Mouse (Mus musculus) natural killer cell, adult 2 months (primary cell): ENCODE data around the gene Cyp4x1.
"Not testable (repeated sequence)": the region's sequence is repeated elsewhere in the genome, so short reads cannot be mapped to it uniquely, and the experiment has no call there.

Experiments
- DNase-seq, 2 experiments: peaks; one replicate each; pipeline ENCODE4 v3.0.0; 2022; ENCODE audit warnings: low spot score in 2 of 2

The Cyp4x1 gene

GRCm38 (mm10) chr4:115133621-115134295, at the start of gene Cyp4x1:
Gene Cyp4x1, minus strand, starts transcription at chr4:115134281.
- no peak for DNase-seq

GRCm38 (mm10) chr4:115176201-115176600, 42.1 kb upstream of the Cyp4x1 start:
- not testable (repeated sequence) for DNase-seq

GRCm38 (mm10) chr4:115174694-115175353, 40.7 kb upstream of the Cyp4x1 start:
- DNase-seq, result no peak

DNA sequence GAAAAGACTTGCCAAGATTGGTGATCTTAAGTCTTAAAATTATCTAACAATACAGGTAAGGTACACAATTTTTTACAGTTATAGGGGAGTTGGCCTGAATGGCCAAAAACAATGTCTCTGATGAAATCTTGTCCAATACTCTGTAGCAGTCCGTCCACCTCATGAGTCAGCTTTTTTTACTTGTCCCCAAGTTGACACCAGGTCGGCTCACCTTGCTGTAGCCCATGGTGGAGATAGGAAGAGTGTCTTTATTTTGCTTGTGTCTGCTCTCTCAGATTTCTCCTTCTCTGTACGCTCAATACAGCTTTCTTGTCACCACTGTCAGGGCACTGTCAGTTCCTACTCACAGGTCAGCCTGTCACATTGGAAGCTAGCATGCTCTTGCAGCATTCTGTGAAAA, 24.9 kb upstream of the Cyp4x1 start:
- DNase-seq, result not testable (repeated sequence)

- DNase-seq, result no peak
These were observed 20.6 kb upstream of the Cyp4x1 start for GRCm38 (mm10) chr4:115154723-115155122.

GRCm38 (mm10) chr4:115134296-115134630, 182 bp upstream of the Cyp4x1 start:
- DNase-seq, result no peak

DNA sequence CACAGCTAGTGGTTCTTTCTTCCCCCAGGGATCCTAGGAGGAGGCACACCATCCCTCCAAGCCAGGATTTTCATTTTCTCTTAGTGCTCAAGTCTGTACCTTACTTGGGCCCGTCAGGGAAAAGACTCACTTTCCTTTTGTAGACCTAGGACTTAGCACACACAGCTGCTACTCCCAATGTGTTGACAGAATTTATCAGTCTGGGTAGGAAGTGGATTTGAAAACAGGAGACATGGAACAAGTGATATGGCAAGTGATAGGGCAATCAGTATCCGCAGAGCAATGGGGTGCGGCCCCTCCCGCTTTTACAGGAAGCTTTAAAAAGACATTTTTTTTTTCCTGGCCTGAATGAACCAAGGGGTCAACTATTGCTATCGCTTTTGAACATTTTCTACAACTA, 996 bp downstream of the Cyp4x1 start:
- DNase-seq, result no peak

DNA sequence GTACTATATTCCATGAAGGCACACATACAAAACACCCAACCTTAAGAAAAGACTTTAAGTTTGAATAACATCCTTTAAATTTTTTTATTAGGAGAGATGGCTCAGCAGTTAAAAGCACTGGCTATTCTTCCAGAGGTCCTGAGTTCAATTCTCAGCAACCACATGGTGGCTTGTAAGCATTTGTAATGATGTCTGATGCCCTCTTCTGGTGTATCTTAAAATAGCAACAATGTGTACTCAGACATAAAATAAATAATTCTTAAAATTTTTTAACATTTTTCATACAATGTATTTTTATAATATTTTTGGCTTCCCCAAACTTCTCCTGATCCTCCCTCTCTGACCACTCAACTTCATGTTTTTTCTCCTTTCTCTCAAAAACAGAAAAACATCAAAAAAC, 9.4 kb downstream of the Cyp4x1 start:
- no peak for DNase-seq

GRCm38 (mm10) chr4:115123507-115123906, 10.6 kb downstream of the Cyp4x1 start:
- no peak for DNase-seq

GRCm38 (mm10) chr4:115121608-115122007, 12.5 kb downstream of the Cyp4x1 start:
- DNase-seq, result no peak

DNA sequence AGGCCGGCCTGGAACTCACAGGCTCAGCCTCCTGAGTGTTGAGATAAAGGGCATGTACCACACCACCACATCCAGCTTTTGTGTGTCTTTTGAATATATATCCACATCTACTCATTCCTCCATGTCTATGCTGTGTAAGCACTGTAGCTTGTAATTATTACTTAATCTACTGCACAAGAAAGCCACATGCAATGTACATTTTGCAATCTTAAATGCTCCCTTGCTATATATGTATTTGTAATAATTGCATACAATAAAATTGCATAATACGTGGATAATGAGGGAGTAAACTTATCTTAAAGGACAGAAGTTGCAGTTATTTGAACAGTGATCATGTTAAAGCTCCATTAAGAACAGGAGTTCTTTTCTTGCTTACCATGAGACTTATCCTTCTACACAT, 12.9 kb downstream of the Cyp4x1 start:
- no peak for DNase-seq

DNA sequence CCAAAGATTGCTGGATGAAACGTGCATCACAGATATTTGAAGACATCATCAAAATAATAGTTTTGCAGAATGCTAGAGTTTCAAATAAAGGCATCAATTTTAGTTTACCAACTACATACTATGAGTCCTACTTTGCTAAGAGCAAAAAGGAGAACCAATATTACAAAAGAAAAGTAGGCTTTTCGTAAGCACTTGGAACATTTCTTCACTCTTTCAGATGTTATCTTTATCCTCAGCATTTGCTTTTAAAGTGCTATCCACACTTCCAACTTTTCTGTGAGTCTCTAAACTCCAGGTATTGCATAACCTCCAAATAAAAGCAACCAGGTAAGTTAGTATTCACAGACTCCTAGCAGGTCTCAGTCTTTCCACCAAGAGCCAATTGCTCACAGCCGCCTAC, 14.4 kb downstream of the Cyp4x1 start:
- DNase-seq, result no peak

DNA sequence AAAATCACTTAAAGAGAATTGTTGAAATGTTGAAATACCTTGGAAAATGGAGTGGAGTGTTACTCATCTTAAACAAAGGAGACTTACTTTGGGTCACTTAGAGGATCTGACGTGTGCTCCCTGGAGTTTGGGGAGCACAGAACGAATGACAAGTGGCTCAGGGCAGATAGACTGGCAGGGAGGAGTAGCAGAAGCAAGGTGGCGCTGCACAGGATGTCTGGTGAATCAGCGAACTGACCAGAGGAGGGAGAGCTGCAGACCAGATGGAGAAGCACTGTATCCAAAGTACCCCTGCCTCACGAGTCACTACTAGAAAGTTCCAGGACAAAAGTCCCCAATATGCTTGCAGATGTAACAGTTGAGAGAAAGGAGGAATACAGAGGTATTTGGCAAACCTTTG, 20.8 kb downstream of the Cyp4x1 start:
- DNase-seq, result no peak

GRCm38 (mm10) chr4:115111167-115111566, 22.9 kb downstream of the Cyp4x1 start:
- no peak for DNase-seq

DNA sequence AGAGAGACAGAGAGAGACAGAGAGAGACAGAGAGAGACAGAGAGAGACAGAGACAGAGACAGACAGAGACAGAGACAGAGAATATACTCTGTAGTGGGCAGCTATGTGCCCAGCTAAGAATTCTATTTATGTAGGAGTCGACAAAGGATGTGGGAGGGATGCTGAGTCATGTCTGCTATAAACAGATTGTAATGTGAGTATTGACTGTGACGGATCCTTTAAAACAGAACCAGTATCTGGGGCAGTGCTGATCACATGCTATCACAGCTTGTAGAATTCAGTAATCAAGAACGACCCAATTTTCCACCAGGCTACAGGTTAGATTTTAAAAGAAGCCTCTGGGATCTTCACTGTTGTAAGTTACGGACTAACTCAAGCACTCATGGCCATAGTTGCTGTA, 30.6 kb downstream of the Cyp4x1 start:
- DNase-seq, result no peak

DNA sequence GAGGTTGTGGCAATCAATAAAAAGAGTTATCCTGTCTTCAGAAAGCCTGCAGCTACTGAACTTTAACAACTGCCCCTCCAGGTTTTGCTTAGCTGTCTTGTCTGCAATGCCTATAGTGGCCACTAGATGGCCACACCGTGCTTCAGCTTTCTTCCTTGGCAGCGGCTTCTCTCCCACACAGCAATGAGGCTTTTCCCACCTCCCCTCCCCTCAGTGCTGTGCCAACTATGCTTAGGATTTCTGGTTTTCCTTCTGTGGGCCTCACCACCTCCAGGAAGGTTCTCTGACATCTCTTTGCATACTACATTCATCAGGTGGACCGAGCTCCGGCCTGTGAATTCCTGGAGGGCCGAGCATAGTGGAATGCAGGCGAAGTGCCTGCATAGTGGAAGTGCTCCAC, 32.4 kb downstream of the Cyp4x1 start:
- peak in 1 of 2 experiments; percentile 6 for DNase-seq

- DNase-seq, result no peak
These were observed 37.0 kb downstream of the Cyp4x1 start for GRCm38 (mm10) chr4:115097146-115097496.

- no peak for DNase-seq
These were observed 37.5 kb downstream of the Cyp4x1 start for GRCm38 (mm10) chr4:115096435-115097145.

- peak in 1 of 2 experiments; percentile 17 for DNase-seq
These were observed 38.2 kb downstream of the Cyp4x1 start for GRCm38 (mm10) chr4:115095671-115096434.

DNA sequence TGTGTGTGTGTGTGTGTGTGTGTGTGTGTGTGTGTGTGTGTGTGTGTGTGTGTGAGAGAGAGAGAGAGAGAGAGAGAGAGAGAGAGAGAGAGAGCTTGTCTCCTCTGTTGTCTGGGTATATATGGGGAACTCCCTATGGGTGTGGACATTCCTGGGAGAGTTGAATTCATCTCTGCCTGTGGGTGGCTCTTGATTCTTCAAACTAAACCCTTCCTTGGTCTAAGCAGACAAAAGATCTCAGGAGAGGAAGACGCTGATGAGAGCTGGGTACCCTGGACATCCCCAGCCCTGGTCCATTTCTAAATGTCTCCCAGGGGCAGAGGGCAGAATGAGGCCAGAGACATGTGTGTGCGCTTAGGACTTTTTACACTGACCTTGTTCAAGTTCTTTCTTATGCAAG, 40.0 kb downstream of the Cyp4x1 start:
- no peak for DNase-seq

GRCm38 (mm10) chr4:115093331-115093864, 40.7 kb downstream of the Cyp4x1 start:
- DNase-seq, result no peak

GRCm38 (mm10) chr4:115091806-115092205, 42.3 kb downstream of the Cyp4x1 start:
- no peak for DNase-seq
